Mouse (Mus musculus) embryonic facial prominence, embryonic 15.5 days (tissue): ENCODE measurements around the gene Ercc6l. TPM values are rescaled to one million over a fixed set of nuclear protein-coding genes. Genes with fewer than 3 reads are reported as not detected.
A peak's percentile ranks its signal among the peaks of the same experiment; 100 is the strongest.

Experiments used
- ATAC-seq: fragments of 200-750 bp; cut with Nextera tagmentation; 2 replicates; pipeline ENCODE4 v1.8.0; 2017; ENCODE audit warnings: low read depth, moderate TSS enrichment; ENCODE audit not compliant: insufficient number of reproducible peaks, low FRiP score, low TSS enrichment
- H3K27ac ChIP-seq: fragments of 300-500 bp; sonication (generic); replicated peaks from 2 replicates; pipeline ENCODE4 v1.5.1; 2015; ENCODE audit warnings: mild to moderate bottlenecking, inconsistent platforms
- H3K27me3 ChIP-seq: fragments of 300-500 bp; sonication (generic); 2 replicates; pipeline ENCODE4 v1.6.1; 2015; ENCODE audit warnings: inconsistent platforms
- H3K36me3 ChIP-seq: fragments of 300-500 bp; sonication (generic); 2 replicates; pipeline ENCODE4 v1.6.1; 2015; ENCODE audit warnings: mild to moderate bottlenecking, inconsistent platforms
- H3K4me1 ChIP-seq: fragments of 300-500 bp; sonication (generic); 2 replicates; pipeline ENCODE4 v1.6.1; 2015; ENCODE audit warnings: inconsistent platforms
- H3K4me2 ChIP-seq: fragments of 300-500 bp; sonication (generic); replicated peaks from 2 replicates; pipeline ENCODE4 v1.6.1; 2015; ENCODE audit warnings: mild to moderate bottlenecking, inconsistent platforms
- H3K4me3 ChIP-seq: fragments of 300-500 bp; sonication (generic); replicated peaks from 2 replicates; pipeline ENCODE4 v1.5.1; 2015; ENCODE audit warnings: mild to moderate bottlenecking, inconsistent platforms
- H3K9ac ChIP-seq: fragments of 300-500 bp; sonication (generic); 2 replicates; pipeline ENCODE4 v1.6.1; 2015; ENCODE audit warnings: inconsistent platforms
- H3K9me3 ChIP-seq: fragments of 300-500 bp; sonication (generic); replicated peaks from 2 replicates; pipeline ENCODE4 v1.6.1; 2016; ENCODE audit warnings: inconsistent platforms
- WGBS: fragments of 180-500 bp; shearing (Covaris S2); methylation state at CpG from one replicate; pipeline ENCODE4 v1.1.7; 2015; 5-methylcytosine and 5-hydroxymethylcytosine counted together
- polyA plus RNA-seq: library from polyadenylated mRNA; unstranded; fragments of >200 nt; fragmentation: Nextera tagmentation; extraction: Ambion mirVana; gene quantifications from 2 replicates; pipeline ENCODE4 v1.2.1, GENCODE M21; 2015

Ercc6l gene
- polyA plus RNA-seq: 8.6 and 8.8 TPM in 2 replicates

DNA sequence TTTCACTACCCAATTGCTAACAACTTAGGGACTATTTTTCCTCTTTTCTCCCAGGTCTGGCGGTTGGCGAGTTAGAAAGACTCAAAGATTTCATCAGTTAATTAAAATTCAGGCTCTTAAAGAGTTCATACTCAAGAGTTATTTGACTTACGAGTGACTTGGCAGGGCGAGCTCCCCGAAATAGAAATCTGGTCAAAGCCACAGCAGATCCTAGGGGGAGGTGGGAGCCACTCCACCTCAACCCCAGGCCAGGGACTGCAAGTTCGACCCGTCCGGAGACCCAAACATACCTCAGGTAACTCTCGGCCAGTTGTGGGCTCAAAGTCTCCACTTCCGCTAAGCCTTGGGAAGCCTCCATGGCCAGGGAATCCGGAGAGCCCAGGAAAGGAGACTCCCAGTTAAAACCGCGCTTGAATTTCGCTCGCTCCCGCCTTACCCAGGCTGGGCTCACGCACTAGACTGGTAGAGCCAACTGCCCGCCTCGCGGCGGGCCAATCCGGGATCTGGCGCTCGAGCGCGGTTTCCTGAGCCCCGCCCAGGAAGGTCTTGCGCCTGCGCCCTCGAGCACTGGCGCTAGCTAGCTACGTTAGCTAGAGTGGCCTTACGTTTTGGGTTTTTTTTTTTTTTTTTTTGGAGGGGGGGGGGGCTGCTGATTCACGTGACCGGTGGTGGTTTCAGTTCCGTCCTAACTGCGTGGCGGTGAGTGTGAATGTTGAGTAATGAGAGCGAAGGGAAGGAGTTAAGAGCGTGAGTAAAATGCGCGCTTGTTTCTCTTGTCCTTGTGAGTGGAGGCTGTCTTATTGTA lies at the start of gene Ercc6l:
Gene Ercc6l (minus strand): TSS at position 474 of the 805 bp plus-strand sequence.
- peak within 1 kb of the TSS; percentile 26; the same call in 1 of the 2 replicates for H3K9ac ChIP-seq
- peak within 1 kb of the TSS; percentile 43 for H3K4me2 ChIP-seq
- no peaks in the 10 kb centered on the region for H3K36me3 ChIP-seq
- peak; percentile 97 for ATAC-seq
- H3K27ac ChIP-seq: peak within 1 kb of the TSS; percentile 76
- H3K4me1 ChIP-seq: no peaks in the 10 kb centered on the region
- H3K4me3 ChIP-seq: peak within 1 kb of the TSS; percentile 55
- H3K9me3 ChIP-seq: no peaks in the 10 kb centered on the region
- WGBS: 11% methylated on average over 42 of the region's 42 CpGs
- H3K27me3 ChIP-seq: no peaks in the 10 kb centered on the region

- H3K4me3 ChIP-seq: no peak overlapping the region
- H3K27ac ChIP-seq: no peak overlapping the region
- H3K36me3 ChIP-seq: no peaks in the 10 kb centered on the region
- WGBS: 63% methylated on average over 1 of the region's 1 CpGs
- ATAC-seq: no peak
- H3K27me3 ChIP-seq: no peaks in the 10 kb centered on the region
- H3K4me1 ChIP-seq: no peaks in the 10 kb centered on the region
- H3K9ac ChIP-seq: no peak overlapping the region
- no peaks in the 10 kb centered on the region for H3K9me3 ChIP-seq
- H3K4me2 ChIP-seq: no peak overlapping the region
Observed at GRCm38 (mm10) chrX:102190840-102191239, 33.9 kb upstream of the Ercc6l start.

DNA sequence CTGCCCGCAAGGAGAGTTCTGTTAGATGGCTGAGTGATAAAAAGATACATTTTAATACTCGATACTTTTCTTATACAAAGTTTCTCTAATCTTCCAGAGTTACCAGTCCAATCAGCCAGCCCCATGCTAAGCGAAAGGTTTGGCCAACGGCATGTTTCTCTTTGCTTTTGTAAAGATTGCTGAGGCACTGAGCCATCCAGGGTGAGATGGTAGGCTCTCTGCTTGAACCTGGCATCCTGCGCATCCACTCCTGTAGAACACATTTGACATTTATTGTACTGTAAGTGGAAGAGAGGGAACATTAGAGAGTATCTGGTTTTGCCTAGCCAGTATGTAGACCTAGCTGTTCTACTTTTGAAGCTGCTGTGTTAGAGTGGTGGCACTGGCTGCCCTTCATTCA lies 32.7 kb upstream of the Ercc6l start:
- no peaks in the 10 kb centered on the region for H3K27me3 ChIP-seq
- 54% methylated on average over 5 of the region's 5 CpGs for WGBS
- peaks cover 5% of the 10 kb centered on the region; the same call in 1 of the 2 replicates for H3K36me3 ChIP-seq
- H3K9me3 ChIP-seq: no peaks in the 10 kb centered on the region
- H3K4me3 ChIP-seq: peak overlapping the region; percentile 50; the same call in 1 of the 2 replicates
- H3K4me1 ChIP-seq: no peaks in the 10 kb centered on the region
- H3K4me2 ChIP-seq: no peak overlapping the region
- no peak overlapping the region for H3K27ac ChIP-seq
- no peak for ATAC-seq
- no peak overlapping the region for H3K9ac ChIP-seq

GRCm38 (mm10) chrX:102188712-102189497 lies 32.0 kb upstream of the Ercc6l start, which contains the start of gene Rps4x:
Gene Rps4x, minus strand, starts transcription at chrX:102189394.
- no peaks in the 10 kb centered on the region for H3K27me3 ChIP-seq
- H3K27ac ChIP-seq: peak within 1 kb of the TSS; percentile 82
- no peaks in the 10 kb centered on the region for H3K4me1 ChIP-seq
- H3K9me3 ChIP-seq: no peaks in the 10 kb centered on the region
- peaks cover 12% of the 10 kb centered on the region; the same call in 1 of the 2 replicates for H3K36me3 ChIP-seq
- peak; percentile 87 for ATAC-seq
- peak within 1 kb of the TSS; percentile 50 for H3K4me3 ChIP-seq
- WGBS: 16% methylated on average over 37 of the region's 37 CpGs
- peak within 1 kb of the TSS; percentile 48 for H3K4me2 ChIP-seq
- H3K9ac ChIP-seq: peak within 1 kb of the TSS; percentile 50

GRCm38 (mm10) chrX:102187023-102187699 lies 30.3 kb upstream of the Ercc6l start:
- no peak overlapping the region for H3K27ac ChIP-seq
- peak overlapping the region; percentile 48 for H3K4me2 ChIP-seq
- H3K27me3 ChIP-seq: no peaks in the 10 kb centered on the region
- H3K9me3 ChIP-seq: no peaks in the 10 kb centered on the region
- H3K4me3 ChIP-seq: peak overlapping the region; percentile 50
- no peak overlapping the region for H3K9ac ChIP-seq
- 37% methylated on average over 11 of the region's 11 CpGs for whole genome bisulfite sequencing
- no peaks in the 10 kb centered on the region for H3K4me1 ChIP-seq
- peaks cover 16% of the 10 kb centered on the region; the same call in 1 of the 2 replicates for H3K36me3 ChIP-seq
- no peak for ATAC-seq

DNA sequence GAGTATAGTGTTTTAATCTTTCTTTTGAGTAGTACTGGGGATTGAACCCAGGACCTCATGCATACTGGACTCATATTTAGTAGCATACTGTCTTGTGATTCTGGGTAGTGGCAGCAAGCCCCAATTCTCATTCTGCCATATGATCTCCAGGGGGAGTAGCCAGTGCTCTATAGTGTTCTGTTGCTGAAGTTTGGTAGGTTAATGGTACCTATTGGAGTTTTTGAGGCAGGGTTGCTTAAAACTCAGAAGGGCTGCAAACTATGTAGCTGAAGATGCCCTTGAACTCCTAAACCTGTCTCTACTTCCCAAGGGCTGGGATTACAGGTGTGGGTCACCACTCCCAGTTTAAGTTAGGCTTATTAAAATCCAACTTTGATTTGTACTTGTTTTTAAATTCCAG lies 25.7 kb upstream of the Ercc6l start:
- H3K9me3 ChIP-seq: no peaks in the 10 kb centered on the region
- no peak overlapping the region for H3K4me2 ChIP-seq
- H3K4me3 ChIP-seq: no peak overlapping the region
- 0 out of 2 replicates have a peak, but pooled peaks cover 2% of the 10 kb centered on the region for H3K4me1 ChIP-seq
- H3K36me3 ChIP-seq: peaks cover 16% of the 10 kb centered on the region; the same call in 1 of the 2 replicates
- ATAC-seq: no peak
- no peak overlapping the region for H3K9ac ChIP-seq
- peaks cover 6% of the 10 kb centered on the region; the same call in 1 of the 2 replicates for H3K27me3 ChIP-seq
- no peak overlapping the region for H3K27ac ChIP-seq

- Histone ChIP-seq H3K4me3 (no peak overlapping the region), H3K4me2 (no peak overlapping the region), H3K36me3 (no peaks in the 10 kb centered on the region), H3K27me3 (peaks cover 6% of the 10 kb centered on the region; the same call in 1 of the 2 replicates), H3K9me3 (no peaks in the 10 kb centered on the region), H3K4me1 (0 out of 2 replicates have a peak, but pooled peaks cover 2% of the 10 kb centered on the region), H3K9ac (no peak overlapping the region), H3K27ac (no peak overlapping the region)
- no peak for ATAC-seq
- 83% methylated on average over 5 of the region's 5 CpGs for WGBS
Observed at GRCm38 (mm10) chrX:102175538-102176287, 18.8 kb upstream of the Ercc6l start.

- 56% methylated on average over 3 of the region's 3 CpGs for WGBS
- no peak overlapping the region for H3K4me3 ChIP-seq
- H3K4me2 ChIP-seq: no peak overlapping the region
- no peaks in the 10 kb centered on the region for H3K27me3 ChIP-seq
- H3K36me3 ChIP-seq: no peaks in the 10 kb centered on the region
- H3K9ac ChIP-seq: no peak overlapping the region
- no peaks in the 10 kb centered on the region for H3K9me3 ChIP-seq
- no peaks in the 10 kb centered on the region for H3K4me1 ChIP-seq
- H3K27ac ChIP-seq: no peak overlapping the region
- ATAC-seq: no peak
Observed at GRCm38 (mm10) chrX:102170900-102171299, 14.0 kb upstream of the Ercc6l start.

GRCm38 (mm10) chrX:102170135-102170534 lies 13.2 kb upstream of the Ercc6l start:
- no peaks in the 10 kb centered on the region for H3K9me3 ChIP-seq
- H3K27ac ChIP-seq: no peak overlapping the region
- no peaks in the 10 kb centered on the region for H3K27me3 ChIP-seq
- WGBS: 44% methylated on average over 3 of the region's 3 CpGs
- no peaks in the 10 kb centered on the region for H3K4me1 ChIP-seq
- no peak for ATAC-seq
- H3K9ac ChIP-seq: no peak overlapping the region
- no peaks in the 10 kb centered on the region for H3K36me3 ChIP-seq
- H3K4me3 ChIP-seq: no peak overlapping the region
- no peak overlapping the region for H3K4me2 ChIP-seq

- H3K9me3 ChIP-seq: no peaks in the 10 kb centered on the region
- WGBS: 43% methylated on average over 1 of the region's 1 CpGs
- H3K27me3 ChIP-seq: no peaks in the 10 kb centered on the region
- H3K4me2 ChIP-seq: no peak overlapping the region
- H3K36me3 ChIP-seq: no peaks in the 10 kb centered on the region
- no peak for ATAC-seq
- H3K4me3 ChIP-seq: no peak overlapping the region
- no peak overlapping the region for H3K27ac ChIP-seq
- H3K4me1 ChIP-seq: no peaks in the 10 kb centered on the region
- no peak overlapping the region for H3K9ac ChIP-seq
Observed at GRCm38 (mm10) chrX:102169724-102170123, 12.8 kb upstream of the Ercc6l start.
